Mouse (Mus musculus): ENCODE measurements around the gene Ccdc141.

DNA sequence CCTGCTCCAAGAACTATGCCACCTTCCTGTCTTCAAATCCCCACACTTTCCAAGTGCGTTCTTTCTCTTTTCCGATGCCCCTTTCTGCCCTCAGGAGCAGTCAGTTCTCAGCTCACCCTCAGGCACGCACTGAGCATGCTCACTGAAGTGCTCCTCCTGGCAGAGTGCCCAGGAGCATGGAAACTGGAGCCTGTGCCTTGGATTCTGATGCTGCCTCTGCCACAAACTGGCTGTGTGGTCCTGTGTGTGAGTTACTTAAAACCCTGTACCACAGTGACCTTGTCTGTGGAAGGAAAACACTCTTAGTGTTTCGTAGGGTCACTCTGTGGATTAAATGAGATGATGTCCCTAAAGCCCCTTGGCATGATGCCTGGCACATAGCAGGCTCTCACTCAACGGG lies 96.5 kb downstream of the Ccdc141 start:
- TF ChIP-seq CTCF (IDR thresholded peaks at IDR 0.05; ENCODE audit: borderline replicate concordance, insufficient read depth, low read length) (no peak), POLR2A (IDR thresholded peaks at IDR 0.05; ENCODE audit: low read depth, low read length) (no peak)
